Mouse (Mus musculus) splenic B cell, adult 2 months (primary cell): ENCODE data around the gene Chdh.

Experiments
- DNase-seq: peaks from one replicate; pipeline ENCODE4 v3.0.0-alpha.2; 2011; ENCODE audit warnings: low read depth, low spot score
- H3K27me3 ChIP-seq: 2 replicates; pipeline ENCODE4 v1.6.1; 2012; ENCODE audit warnings: mild to moderate bottlenecking, low read length, moderate library complexity, mixed read lengths; ENCODE audit not compliant: control insufficient read depth, poor library complexity, insufficient read depth, severe bottlenecking
- H3K36me3 ChIP-seq: 2 replicates; pipeline ENCODE4 v1.6.1; 2012; ENCODE audit warnings: mild to moderate bottlenecking, low read length, moderate library complexity, mixed read lengths; ENCODE audit not compliant: control insufficient read depth, poor library complexity, insufficient read depth, severe bottlenecking

The Chdh gene

GRCm38 (mm10) chr14:29996000-29996751 lies 12.6 kb upstream of the Chdh start:
- no peak for DNase-seq
- peaks cover 7% of the 10 kb centered on the region for H3K36me3 ChIP-seq
- H3K27me3 ChIP-seq, result no peaks in the 10 kb centered on the region

GRCm38 (mm10) chr14:29997345-29997744 lies 11.5 kb upstream of the Chdh start:
- DNase-seq, result no peak
- Histone ChIP-seq H3K27me3 (no peaks in the 10 kb centered on the region), H3K36me3 (peaks cover 2% of the 10 kb centered on the region; the same call in 1 of the 2 replicates)

GRCm38 (mm10) chr14:29998747-29999474 lies 9.9 kb upstream of the Chdh start:
- Histone ChIP-seq H3K27me3 (no peaks in the 10 kb centered on the region), H3K36me3 (peaks cover 2% of the 10 kb centered on the region; the same call in 1 of the 2 replicates)
- DNase-seq, result no peak

GRCm38 (mm10) chr14:29999475-29999811 lies 9.4 kb upstream of the Chdh start:
- no peak for DNase-seq
- Histone ChIP-seq H3K27me3 (no peaks in the 10 kb centered on the region), H3K36me3 (no peaks in the 10 kb centered on the region)

GRCm38 (mm10) chr14:30009864-30010560 lies 1.2 kb downstream of the Chdh start:
- no peak for DNase-seq
- no peaks in the 10 kb centered on the region for H3K27me3 ChIP-seq
- no peaks in the 10 kb centered on the region for H3K36me3 ChIP-seq

- DNase-seq, result no peak
- Histone ChIP-seq H3K36me3 (no peaks in the 10 kb centered on the region), H3K27me3 (no peaks in the 10 kb centered on the region)
These were observed 3.2 kb downstream of the Chdh start for GRCm38 (mm10) chr14:30011886-30012560.

- Histone ChIP-seq H3K36me3 (no peaks in the 10 kb centered on the region), H3K27me3 (no peaks in the 10 kb centered on the region)
- DNase-seq, result no peak
These were observed 5.7 kb downstream of the Chdh start for GRCm38 (mm10) chr14:30014487-30014886.

GRCm38 (mm10) chr14:30015008-30015407 lies 6.2 kb downstream of the Chdh start:
- peak; percentile 8 for DNase-seq
- H3K36me3 ChIP-seq, result no peaks in the 10 kb centered on the region
- no peaks in the 10 kb centered on the region for H3K27me3 ChIP-seq

GRCm38 (mm10) chr14:30016666-30017065 lies 7.8 kb downstream of the Chdh start:
- DNase-seq, result no peak
- H3K27me3 ChIP-seq, result no peaks in the 10 kb centered on the region
- H3K36me3 ChIP-seq, result no peaks in the 10 kb centered on the region

GRCm38 (mm10) chr14:30017794-30018462 lies 9.1 kb downstream of the Chdh start:
- Histone ChIP-seq H3K27me3 (no peaks in the 10 kb centered on the region), H3K36me3 (no peaks in the 10 kb centered on the region)
- no peak for DNase-seq

GRCm38 (mm10) chr14:30018463-30018801 lies 9.6 kb downstream of the Chdh start:
- no peaks in the 10 kb centered on the region for H3K27me3 ChIP-seq
- DNase-seq, result no peak
- H3K36me3 ChIP-seq, result no peaks in the 10 kb centered on the region

- no peaks in the 10 kb centered on the region for H3K36me3 ChIP-seq
- no peak for DNase-seq
- H3K27me3 ChIP-seq, result no peaks in the 10 kb centered on the region
These were observed 10.0 kb downstream of the Chdh start for GRCm38 (mm10) chr14:30018846-30019245.

- DNase-seq, result no peak
- Histone ChIP-seq H3K27me3 (no peaks in the 10 kb centered on the region), H3K36me3 (no peaks in the 10 kb centered on the region)
These were observed 10.6 kb downstream of the Chdh start for GRCm38 (mm10) chr14:30019375-30019774.

GRCm38 (mm10) chr14:30019792-30020575 lies 11.2 kb downstream of the Chdh start:
- DNase-seq, result no peak
- Histone ChIP-seq H3K27me3 (no peaks in the 10 kb centered on the region), H3K36me3 (no peaks in the 10 kb centered on the region)
